Mouse (Mus musculus) thymus, adult 2 months (tissue): ENCODE measurements around the gene Fads3. TPM values are rescaled to one million over a fixed set of nuclear protein-coding genes. Genes with fewer than 3 reads are reported as not detected.

Source experiments
- DNase-seq: peaks from one replicate; pipeline ENCODE4 v3.0.0; 2021
- H3K27ac ChIP-seq: fragments of 200-500 bp; 2 replicates; pipeline ENCODE4 v1.5.1; 2012; ENCODE audit warnings: low read length, control low read depth; ENCODE audit not compliant: control insufficient read depth, insufficient read depth
- H3K27me3 ChIP-seq: fragments of 200-500 bp; 2 replicates; pipeline ENCODE4 v1.6.1; 2012; ENCODE audit warnings: mild to moderate bottlenecking, low read length, moderate library complexity, mixed read lengths; ENCODE audit not compliant: control insufficient read depth, insufficient read depth
- H3K36me3 ChIP-seq: fragments of 200-500 bp; 2 replicates; pipeline ENCODE4 v1.6.1; 2012; ENCODE audit warnings: mild to moderate bottlenecking, low read length, moderate library complexity; ENCODE audit not compliant: control insufficient read depth, insufficient read depth
- H3K4me1 ChIP-seq: fragments of 200-500 bp; replicated peaks from 2 replicates; pipeline ENCODE4 v1.6.1; 2012; ENCODE audit warnings: low read length; ENCODE audit not compliant: control insufficient read depth, insufficient read depth
- H3K4me3 ChIP-seq: fragments of 200-500 bp; 2 replicates; pipeline ENCODE4 v1.5.1; 2012; ENCODE audit warnings: mild to moderate bottlenecking, low read length, control low read depth, moderate library complexity; ENCODE audit not compliant: control insufficient read depth, insufficient read depth
- CTCF ChIP-seq: fragments of 200-500 bp; IDR thresholded peaks from 2 replicates; pipeline ENCODE4 v1.5.1; 2012; ENCODE audit warnings: mild to moderate bottlenecking, control low read depth, low read length, moderate library complexity, borderline replicate concordance; ENCODE audit not compliant: control insufficient read depth, poor library complexity, insufficient read depth; ENCODE audit errors: extremely low read depth
- POLR2A ChIP-seq: fragments of 200-500 bp; IDR thresholded peaks from 2 replicates; pipeline ENCODE4 v1.6.1; 2012; ENCODE audit warnings: mild to moderate bottlenecking, low read length, control low read depth, moderate library complexity; ENCODE audit not compliant: control insufficient read depth, poor library complexity, insufficient read depth; ENCODE audit errors: extremely low read depth
- WGBS: fragments of 180-500 bp; shearing (Covaris S2); methylation state at CpG from one replicate; pipeline ENCODE4 v1.1.7; 2018; 5-methylcytosine and 5-hydroxymethylcytosine counted together
- polyA plus RNA-seq: library from polyadenylated mRNA; depleted of rRNA; stranded (reverse); fragments of >200 nt; gene quantifications from 2 replicates; pipeline ENCODE4 v1.2.3, GENCODE M21; 2012

Fads3 gene
- polyA plus RNA-seq, 1 experiment, result 19.9 TPM

- no peaks in the 10 kb centered on the region; the same call in 1 of the 2 replicates for H3K27me3 ChIP-seq
- DNase-seq, result no peak
- WGBS, result 81% methylated on average over 2 of the region's 2 CpGs
- H3K4me3 ChIP-seq, result no peak overlapping the region
- H3K4me1 ChIP-seq, result peaks cover 9% of the 10 kb centered on the region; the same call in 1 of the 2 replicates
- no peak for TF ChIP-seq CTCF
- no peak for TF ChIP-seq POLR2A
- no peaks in the 10 kb centered on the region for H3K36me3 ChIP-seq
- no peak overlapping the region for H3K27ac ChIP-seq
Measured at GRCm38 (mm10) chr19:10039615-10040014, 1.8 kb upstream of the Fads3 start.

GRCm38 (mm10) chr19:10040866-10041387, 442 bp upstream of the Fads3 start:
- no peak for TF ChIP-seq CTCF
- no peak for TF ChIP-seq POLR2A
- Histone ChIP-seq H3K36me3 (no peaks in the 10 kb centered on the region), H3K4me1 (peaks cover 9% of the 10 kb centered on the region; the same call in 1 of the 2 replicates), H3K27ac (no peak overlapping the region), H3K4me3 (peak overlapping the region; percentile 41), H3K27me3 (no peaks in the 10 kb centered on the region; the same call in 1 of the 2 replicates)
- WGBS, result 29% methylated on average over 20 of the region's 20 CpGs
- no peak for DNase-seq

GRCm38 (mm10) chr19:10042232-10042631, 863 bp downstream of the Fads3 start:
- no peak for TF ChIP-seq CTCF
- no peak for TF ChIP-seq POLR2A
- WGBS, result 49% methylated on average over 6 of the region's 6 CpGs
- DNase-seq, result no peak
- no peaks in the 10 kb centered on the region for H3K36me3 ChIP-seq
- no peak overlapping the region for H3K4me3 ChIP-seq
- no peak overlapping the region for H3K27ac ChIP-seq
- H3K27me3 ChIP-seq, result no peaks in the 10 kb centered on the region; the same call in 1 of the 2 replicates
- H3K4me1 ChIP-seq, result peaks cover 9% of the 10 kb centered on the region; the same call in 1 of the 2 replicates

- H3K36me3 ChIP-seq, result no peaks in the 10 kb centered on the region
- WGBS, result 92% methylated on average over 4 of the region's 4 CpGs
- H3K27ac ChIP-seq, result no peak overlapping the region
- H3K4me3 ChIP-seq, result no peak overlapping the region
- peaks cover 9% of the 10 kb centered on the region; the same call in 1 of the 2 replicates for H3K4me1 ChIP-seq
- no peaks in the 10 kb centered on the region; the same call in 1 of the 2 replicates for H3K27me3 ChIP-seq
- TF ChIP-seq CTCF (no peak), POLR2A (no peak)
- no peak for DNase-seq
Measured at GRCm38 (mm10) chr19:10042816-10043215, 1.4 kb downstream of the Fads3 start.

- peaks cover 9% of the 10 kb centered on the region; the same call in 1 of the 2 replicates for H3K4me1 ChIP-seq
- no peak overlapping the region for H3K27ac ChIP-seq
- no peaks in the 10 kb centered on the region; the same call in 1 of the 2 replicates for H3K27me3 ChIP-seq
- H3K4me3 ChIP-seq, result no peak overlapping the region
- H3K36me3 ChIP-seq, result no peaks in the 10 kb centered on the region
- DNase-seq, result no peak
- TF ChIP-seq CTCF, result no peak
- no peak for TF ChIP-seq POLR2A
Measured at GRCm38 (mm10) chr19:10043643-10044042, 2.3 kb downstream of the Fads3 start.

GRCm38 (mm10) chr19:10045707-10046106, 4.3 kb downstream of the Fads3 start:
- no peak for TF ChIP-seq CTCF
- no peak for TF ChIP-seq POLR2A
- no peak for DNase-seq
- no peak overlapping the region for H3K4me3 ChIP-seq
- no peaks in the 10 kb centered on the region; the same call in 1 of the 2 replicates for H3K27me3 ChIP-seq
- peaks cover 9% of the 10 kb centered on the region; the same call in 1 of the 2 replicates for H3K4me1 ChIP-seq
- no peak overlapping the region for H3K27ac ChIP-seq
- no peaks in the 10 kb centered on the region for H3K36me3 ChIP-seq
- 79% methylated on average over 2 of the region's 2 CpGs for WGBS
